Mouse (Mus musculus) thymus, adult 2 months (tissue): ENCODE measurements at regions not wholly inside any gene's neighbourhood (a gene's known extent, or its start where the extent isn't known, plus 50 kb on each side); places are given as distances from the start of the nearest gene placed in this dataset.

ENCODE experiments used
- CTCF ChIP-seq: fragments of 200-500 bp; IDR thresholded peaks from 2 replicates; pipeline ENCODE4 v1.5.1; 2012; ENCODE audit warnings: mild to moderate bottlenecking, control low read depth, low read length, moderate library complexity, borderline replicate concordance; ENCODE audit not compliant: control insufficient read depth, poor library complexity, insufficient read depth; ENCODE audit errors: extremely low read depth
- POLR2A ChIP-seq: fragments of 200-500 bp; IDR thresholded peaks from 2 replicates; pipeline ENCODE4 v1.6.1; 2012; ENCODE audit warnings: mild to moderate bottlenecking, low read length, control low read depth, moderate library complexity; ENCODE audit not compliant: control insufficient read depth, poor library complexity, insufficient read depth; ENCODE audit errors: extremely low read depth

GRCm38 (mm10) chr1:128697962-128698361, 105.9 kb upstream of the Cxcr4 start:
- no peak for TF ChIP-seq POLR2A
- no peak for TF ChIP-seq CTCF
